Mouse (Mus musculus) left cerebral cortex, postnatal 4 days (tissue): ENCODE data around the gene Zfhx3. TPM values are rescaled to one million over a fixed set of nuclear protein-coding genes. Genes with fewer than 3 reads are reported as not detected.
A peak's percentile ranks its signal among the peaks of the same experiment; 100 is the strongest.

Experiments
- DNase-seq: peaks from one replicate; pipeline ENCODE4 v3.0.0-alpha.2; 2022
- intact Hi-C: fragments of 180-260 bp; cut with DNase I; formaldehyde crosslinking; loops from one replicate; pipeline ENCODE4 v1.15.1; 2025
- total RNA-seq, 2 experiments: library from RNA; stranded (reverse); gene quantifications; 2 replicates each; pipeline ENCODE4 v1.2.3; 2021

The Zfhx3 gene
- total RNA-seq, 2 experiments from 2014 or later, result 5.0 to 5.7 TPM

- DNase-seq, result peak; percentile 68
- intact Hi-C loops, result no loop called here
Measured at GRCm38 (mm10) chr8:108759511-108760330, 817.3 kb downstream of the Zfhx3 start.

GRCm38 (mm10) chr8:108760745-108761144 lies 818.3 kb downstream of the Zfhx3 start:
- no peak for DNase-seq
- intact Hi-C loops, result no loop called here

- no peak for DNase-seq
- intact Hi-C loops, result no loop called here
Measured at GRCm38 (mm10) chr8:108762567-108762966, 820.1 kb downstream of the Zfhx3 start.

GRCm38 (mm10) chr8:108764403-108765194 lies 822.2 kb downstream of the Zfhx3 start:
- intact Hi-C loops, result no loop called here
- no peak for DNase-seq

GRCm38 (mm10) chr8:108766102-108766501 lies 823.7 kb downstream of the Zfhx3 start:
- DNase-seq, result no peak
- intact Hi-C loops, result no loop called here

GRCm38 (mm10) chr8:108768051-108768450 lies 825.6 kb downstream of the Zfhx3 start:
- intact Hi-C loops, result no loop called here
- no peak for DNase-seq

- no peak for DNase-seq
Measured at GRCm38 (mm10) chr8:108770334-108770733, 827.9 kb downstream of the Zfhx3 start.

GRCm38 (mm10) chr8:108773436-108773835 lies 831.0 kb downstream of the Zfhx3 start:
- DNase-seq, result no peak
- intact Hi-C loops, result no loop called here

More at GRCm38 (mm10) chr8:108770334-108770733, 827.9 kb downstream of the Zfhx3 start:
- intact Hi-C loops, result no loop called here

- intact Hi-C loops, result no loop called here
- no peak for DNase-seq
Measured at GRCm38 (mm10) chr8:108778063-108778462, 835.6 kb downstream of the Zfhx3 start.

GRCm38 (mm10) chr8:108778551-108778950 lies 836.1 kb downstream of the Zfhx3 start:
- no peak for DNase-seq
- intact Hi-C loops, result no loop called here

GRCm38 (mm10) chr8:108780766-108781165 lies 838.3 kb downstream of the Zfhx3 start:
- intact Hi-C loops, result no loop called here
- DNase-seq, result no peak

- intact Hi-C loops, result no loop called here
- no peak for DNase-seq
Measured at GRCm38 (mm10) chr8:108781192-108781591, 838.7 kb downstream of the Zfhx3 start.

GRCm38 (mm10) chr8:108783155-108783554 lies 840.7 kb downstream of the Zfhx3 start:
- intact Hi-C loops, result no loop called here
- no peak for DNase-seq

- intact Hi-C loops, result no loop called here
- no peak for DNase-seq
Measured at GRCm38 (mm10) chr8:108788156-108788761, 845.8 kb downstream of the Zfhx3 start.

GRCm38 (mm10) chr8:108788762-108789157 lies 846.3 kb downstream of the Zfhx3 start:
- intact Hi-C loops, result no loop called here
- no peak for DNase-seq

GRCm38 (mm10) chr8:108790559-108791293 lies 848.3 kb downstream of the Zfhx3 start:
- peak; percentile 94 for DNase-seq
- intact Hi-C loops, result loop anchor here (10.0 kb wide), 1 partner anchor 394 kb away; no protein-coding TSS in a partner anchor

GRCm38 (mm10) chr8:108796076-108796475 lies 853.6 kb downstream of the Zfhx3 start:
- intact Hi-C loops, result loop anchor here (10.0 kb wide), 1 partner anchor 389 kb away; no protein-coding TSS in a partner anchor
- DNase-seq, result no peak

- intact Hi-C loops, result loop anchor here (10.0 kb wide), 1 partner anchor 388 kb away; no protein-coding TSS in a partner anchor
- no peak for DNase-seq
Measured at GRCm38 (mm10) chr8:108796882-108797281, 854.4 kb downstream of the Zfhx3 start.

GRCm38 (mm10) chr8:108798012-108798411 lies 855.6 kb downstream of the Zfhx3 start:
- intact Hi-C loops, result loop anchor here (10.0 kb wide), 1 partner anchor 387 kb away; no protein-coding TSS in a partner anchor
- DNase-seq, result peak; percentile 90

GRCm38 (mm10) chr8:108799250-108799649 lies 856.8 kb downstream of the Zfhx3 start:
- intact Hi-C loops, result loop anchor here (10.0 kb wide), 1 partner anchor 386 kb away; no protein-coding TSS in a partner anchor
- no peak for DNase-seq
